Mouse (Mus musculus): ENCODE data around the gene Hist1h4h.

- TF ChIP-seq CTCF (IDR thresholded peaks at IDR 0.05; ENCODE audit: borderline replicate concordance, control insufficient read depth, extremely low read depth, insufficient read depth, low read length, poor library complexity) (no peak), POLR2A (IDR thresholded peaks at IDR 0.05; ENCODE audit: control insufficient read depth, extremely low read depth, insufficient read depth, low read length, poor library complexity) (no peak)
Measured at GRCm38 (mm10) chr13:23541497-23541896, 10.6 kb downstream of the Hist1h4h start.
